Mouse (Mus musculus): Measurements from ENCODE around the gene Sgo2b.
"Not testable (repeated sequence)": the region's sequence is repeated elsewhere in the genome, so short reads cannot be mapped to it uniquely, and the experiment has no call there.

The Sgo2b gene

GRCm38 (mm10) chr8:63951626-63952377 lies at the start of gene Sgo2b:
Gene Sgo2b (minus strand): TSS chr8:63952248.
- no peak for DNase-seq (ENCODE audit: low read depth)

GRCm38 (mm10) chr8:63970612-63971391 lies 18.8 kb upstream of the Sgo2b start:
- not testable (repeated sequence) for DNase-seq (ENCODE audit: low read depth)

GRCm38 (mm10) chr8:63961032-63961785 lies 9.2 kb upstream of the Sgo2b start:
- DNase-seq (ENCODE audit: low read depth): no peak

GRCm38 (mm10) chr8:63953802-63954201 lies 1.8 kb upstream of the Sgo2b start:
- DNase-seq (ENCODE audit: low read depth): not testable (repeated sequence)

- DNase-seq (ENCODE audit: low read depth): no peak
Observed at GRCm38 (mm10) chr8:63933171-63933570, 18.9 kb downstream of the Sgo2b start.

- no peak for DNase-seq (ENCODE audit: low read depth)
Observed at GRCm38 (mm10) chr8:63929301-63930097, 22.5 kb downstream of the Sgo2b start.

- DNase-seq (ENCODE audit: low read depth): no peak
Observed at GRCm38 (mm10) chr8:63921257-63921960, 30.6 kb downstream of the Sgo2b start.

- no peak for DNase-seq (ENCODE audit: low read depth)
Observed at GRCm38 (mm10) chr8:63895096-63895495, 57.0 kb downstream of the Sgo2b start.

GRCm38 (mm10) chr8:63878353-63878752 lies 73.7 kb downstream of the Sgo2b start:
- no peak for DNase-seq (ENCODE audit: low read depth)

GRCm38 (mm10) chr8:63877393-63877792 lies 74.7 kb downstream of the Sgo2b start:
- peak; percentile 88 for DNase-seq (ENCODE audit: low read depth)

GRCm38 (mm10) chr8:63876949-63877348 lies 75.1 kb downstream of the Sgo2b start:
- DNase-seq (ENCODE audit: low read depth): no peak

All from NIH3T3 (cell line).